Mouse (Mus musculus) brain, embryonic 14.5 days (tissue): ENCODE measurements around the gene Tdgf1. TPM values are rescaled to one million over a fixed set of nuclear protein-coding genes. Genes with fewer than 3 reads are reported as not detected.

Experiments
- DNase-seq: peaks from one replicate; pipeline ENCODE4 v3.0.0-alpha.2; 2011; ENCODE audit warnings: low read depth
- CTCF ChIP-seq: fragments of 200-500 bp; IDR thresholded peaks from 2 replicates; pipeline ENCODE4 v1.5.1; 2012; ENCODE audit warnings: inconsistent platforms, mild to moderate bottlenecking, moderate library complexity, borderline replicate concordance; ENCODE audit not compliant: insufficient read depth, insufficient read length; ENCODE audit errors: extremely low read depth
- POLR2A ChIP-seq: fragments of 200-500 bp; IDR thresholded peaks from 2 replicates; pipeline ENCODE4 v1.6.1; 2012; ENCODE audit warnings: mild to moderate bottlenecking, inconsistent platforms, borderline replicate concordance; ENCODE audit not compliant: poor library complexity, insufficient read depth, insufficient read length, severe bottlenecking; ENCODE audit errors: extremely low read depth
- polyA plus RNA-seq: library from polyadenylated mRNA; depleted of rRNA; stranded (reverse); fragments of >200 nt; gene quantifications from 2 replicates; pipeline ENCODE4 v1.2.3, GENCODE M21; 2012; rRNA removed

Tdgf1 gene
- polyA plus RNA-seq, 1 experiment, result not detected

- no peak for DNase-seq
- no peak for TF ChIP-seq POLR2A
- no peak for TF ChIP-seq CTCF
These were observed 54.7 kb downstream of the Tdgf1 start for GRCm38 (mm10) chr9:110891077-110891828.

- no peak for DNase-seq
These were observed 55.8 kb downstream of the Tdgf1 start for GRCm38 (mm10) chr9:110890026-110890783.

More at GRCm38 (mm10) chr9:110890026-110890783, 55.8 kb downstream of the Tdgf1 start:
- TF ChIP-seq CTCF (peak; percentile 47; the same call in 1 of the 2 replicates), POLR2A (no peak)

Other genes with a start within 250 kb of the Tdgf1 start
- gene Myl3, start 204.3 kb downstream of the Tdgf1 start, polyA plus RNA-seq, result 0.30 and 0.37 TPM in 2 replicates
- 18.0 and 24.2 TPM in 2 replicates for gene Pth1r, start 199.0 kb downstream of the Tdgf1 start, polyA plus RNA-seq
- gene Prss42, start 148.0 kb downstream of the Tdgf1 start, polyA plus RNA-seq, result not detected in 2 replicates
- not detected in 2 replicates for gene Prss44, start 132.2 kb downstream of the Tdgf1 start, polyA plus RNA-seq
- gene Prss43, start 119.5 kb downstream of the Tdgf1 start, polyA plus RNA-seq, result not detected in 2 replicates
- 0.09 TPM in 1 of 2 replicates, not detected in the other for gene Prss45, start 111.6 kb downstream of the Tdgf1 start, polyA plus RNA-seq
- not detected in 2 replicates for gene Prss46, start 101.7 kb downstream of the Tdgf1 start, polyA plus RNA-seq
- gene Prss50, start 88.2 kb downstream of the Tdgf1 start, polyA plus RNA-seq, result 0.06 and 0.08 TPM in 2 replicates
- 2.6 and 3.9 TPM in 2 replicates for gene Als2cl, start 66.3 kb downstream of the Tdgf1 start, polyA plus RNA-seq
- gene Tmie, start 66.0 kb downstream of the Tdgf1 start, polyA plus RNA-seq, result 0.61 and 1.1 TPM in 2 replicates
- not detected in 2 replicates for gene Fam240a, start 29.3 kb downstream of the Tdgf1 start, polyA plus RNA-seq
- gene Lrrc2, start 5.4 kb upstream of the Tdgf1 start, polyA plus RNA-seq, result 0.09 and 0.26 TPM in 2 replicates
- 0.11 and 0.12 TPM in 2 replicates for gene Rtp3, start 44.4 kb upstream of the Tdgf1 start, polyA plus RNA-seq
- gene Ltf, start 73.1 kb upstream of the Tdgf1 start, polyA plus RNA-seq, result 0.53 and 0.68 TPM in 2 replicates
- gene Ccrl2, start 111.4 kb upstream of the Tdgf1 start, polyA plus RNA-seq, result 1.1 TPM in 2 replicates
- 32.9 and 41.3 TPM in 2 replicates for gene Lrrfip2, start 171.4 kb upstream of the Tdgf1 start, polyA plus RNA-seq